Mouse (Mus musculus) CD4-positive helper T cell, adult 2 months (primary cell): ENCODE data around the gene Olfr199.
"Not testable (repeated sequence)": the region's sequence is repeated elsewhere in the genome, so short reads cannot be mapped to it uniquely, and the experiment has no call there.

Experiments
- DNase-seq: peaks from one replicate; pipeline ENCODE4 v3.0.0-alpha.2; 2012; ENCODE audit warnings: low read depth, missing footprints, low spot score

Olfr199 gene

DNA sequence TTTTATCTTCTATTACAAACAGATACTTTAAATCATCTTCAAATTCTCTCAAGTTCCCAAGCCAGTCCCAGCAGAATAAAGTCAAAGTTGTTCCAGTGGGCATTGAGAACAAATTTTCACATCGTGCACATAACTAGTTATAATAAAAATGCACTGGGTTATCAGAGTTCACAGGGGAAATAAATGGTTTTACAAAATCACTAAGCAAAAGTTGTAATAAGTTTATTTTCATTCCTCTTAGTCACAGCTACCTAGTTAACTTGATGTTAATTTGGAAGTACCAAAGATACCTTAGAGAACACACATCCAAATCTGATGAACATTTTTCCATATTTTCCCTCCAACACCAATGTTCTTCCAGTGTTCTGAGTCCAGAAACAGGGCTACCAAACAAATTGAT, at the start of gene Olfr199:
TSS of gene Olfr199 (minus strand) at position 101 of the 400 bp plus-strand sequence.
- not testable (repeated sequence) for DNase-seq

- DNase-seq = not testable (repeated sequence)
Measured at GRCm38 (mm10) chr16:59269097-59269496, 49.5 kb upstream of the Olfr199 start.

- no peak for DNase-seq
Measured at GRCm38 (mm10) chr16:59249684-59250083, 30.1 kb upstream of the Olfr199 start.

- not testable (repeated sequence) for DNase-seq
Measured at GRCm38 (mm10) chr16:59217861-59218260, 1.7 kb downstream of the Olfr199 start.

- not testable (repeated sequence) for DNase-seq
Measured at GRCm38 (mm10) chr16:59203433-59203832, 16.1 kb downstream of the Olfr199 start, which contains the start of gene Olfr198. Gene Olfr198 (minus strand): TSS chr16:59203533.

DNA sequence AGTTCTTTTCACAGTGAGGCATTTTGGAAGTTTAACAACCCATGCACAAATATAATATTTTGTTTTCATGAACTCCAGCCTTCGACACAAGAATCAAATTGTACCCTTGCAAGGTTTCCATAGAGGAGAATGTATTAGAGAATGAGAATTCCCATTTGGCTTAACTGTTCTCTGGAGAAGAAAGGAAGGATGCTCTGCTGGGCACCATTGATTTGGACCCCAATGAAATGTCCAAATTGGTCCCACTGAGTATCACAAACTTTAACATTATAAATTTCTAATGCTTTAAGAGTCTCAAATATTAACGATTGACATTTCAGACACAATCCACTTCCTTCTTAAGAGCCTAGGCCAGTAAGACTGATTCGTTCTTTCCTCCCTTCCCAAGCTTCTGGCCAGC, 49.2 kb downstream of the Olfr199 start, which contains the start of gene Olfr196:
TSS of gene Olfr196 (minus strand) at position 101 of the 400 bp plus-strand sequence.
- no peak for DNase-seq
